8 mouse cellular contexts compared by ENCODE assay signal in genomic region chr2:93227713-93228479, GRCm38 (mm10). TPM values are rescaled to one million over a fixed set of nuclear protein-coding genes. Genes with fewer than 3 reads are reported as not detected.
DNase-seq lines count a peak whose midpoint lies in the region; ATAC-seq lines count a peak whose summit lies in the region.

No protein-coding gene starts in this region.

- peak; percentile 57 for ATAC-seq in frontal cortex, adult (ENCODE audit: low TSS enrichment)
- no peak for ATAC-seq in heart, embryonic 15.5 days (replicated peaks; ENCODE audit: insufficient number of reproducible peaks, insufficient read depth, low FRiP score, low read depth)

- no peaks in the 10 kb centered on the region for H3K36me3 ChIP-seq in heart, embryonic 15.5 days

- H3K4me3 ChIP-seq in brown adipose tissue, adult 24 weeks (ENCODE audit: insufficient read depth, low read depth, low read length): no peak overlapping the region
- no peak overlapping the region for H3K4me3 ChIP-seq in heart, embryonic 15.5 days

- H3K4me2 ChIP-seq in heart, embryonic 15.5 days: no peak overlapping the region

- 58% methylated on average over 9 of the region's 9 CpGs for WGBS in heart, embryonic 15.5 days

- peaks cover 30% of the 10 kb centered on the region for H3K4me1 ChIP-seq in brown adipose tissue, adult 24 weeks (ENCODE audit: control insufficient read depth, insufficient read depth, insufficient read length, low read length)
- peaks cover 36% of the 10 kb centered on the region for H3K4me1 ChIP-seq in heart, embryonic 15.5 days (replicated peaks)

- DNase-seq in frontal cortex, postnatal 36 days (ENCODE audit: low spot score in 2 of 2): no peak
- peak; percentile 80 to 83 for DNase-seq in layer of hippocampus, postnatal 10 days (ENCODE audit: low spot score in 2 of 2)
- peak; percentile 68 for DNase-seq in neural tube, embryonic 10.5 days (ENCODE audit: extremely low spot score, low spot score)
- no peak for DNase-seq in spleen, postnatal 14 days (ENCODE audit: low spot score in 2 of 2)
- DNase-seq in testis, postnatal 14 days (ENCODE audit: low spot score): no peak

- no peaks in the 10 kb centered on the region for H3K9me3 ChIP-seq in heart, embryonic 15.5 days (replicated peaks)

- H3K9ac ChIP-seq in heart, embryonic 15.5 days: no peak overlapping the region

- no peaks in the 10 kb centered on the region for H3K27me3 ChIP-seq in heart, embryonic 15.5 days

- H3K27ac ChIP-seq in brown adipose tissue, adult 24 weeks (replicated peaks; ENCODE audit: low read depth, low read length): peak overlapping the region; percentile 15
- H3K27ac ChIP-seq in heart, embryonic 15.5 days: 0 out of 2 replicates have a peak overlapping the region, but pooled peaks have one; percentile 6

RNA-seq across cellular contexts. Expression of gene Trp53i11, which starts 40.5 kb away (rescaled TPM):
- polyA plus RNA-seq in brown adipose tissue, adult 24 weeks (2012; ENCODE audit: insufficient read depth, insufficient read length, missing spikeins): 7.6 and 14.4 TPM in 2 replicates
- polyA plus RNA-seq in heart, embryonic 15.5 days (2015; fragmentation: Nextera tagmentation; extraction: Ambion mirVana): 19.7 and 31.6 TPM in 2 replicates
- 10 to 100 TPM; 50.8 to 51.5 TPM for total RNA-seq in layer of hippocampus, postnatal 10 days (2021)

Comparison
In these comparisons a context has a peak if more than half of its experiments do, and no peak if none do; other contexts are left out.
1. DNase-seq: peak in layer of hippocampus, postnatal 10 days (2 of 2) and neural tube, embryonic 10.5 days (single experiment); none in frontal cortex, postnatal 36 days (0 of 2), spleen, postnatal 14 days (0 of 2) and testis, postnatal 14 days (single experiment).